Mouse (Mus musculus) inflammation-experienced regulatory T-cells, adult 6 months (primary cell): ENCODE results near the gene Zfp26. TPM values are rescaled to one million over a fixed set of nuclear protein-coding genes. Genes with fewer than 3 reads are reported as not detected.
A peak's percentile ranks its signal among the peaks of the same experiment; 100 is the strongest.

ENCODE experiments used
- ATAC-seq: one replicate; pipeline ENCODE4 v1.8.0; 2017
- polyA plus RNA-seq, 3 experiments: library from polyadenylated mRNA; unstranded; fragments of 100-300 nt; shearing (Covaris generic); gene quantifications; one replicate each; pipeline ENCODE4 v1.2.1; 2017

Zfp26 gene
- 10 to 100 TPM; 18.3 to 24.2 (median 21.8) TPM for polyA plus RNA-seq

GRCm38 (mm10) chr9:20459377-20460317, at the start of gene Zfp26:
Gene Zfp26, minus strand, starts transcription at chr9:20460162.
- peak; percentile 89 for ATAC-seq

DNA sequence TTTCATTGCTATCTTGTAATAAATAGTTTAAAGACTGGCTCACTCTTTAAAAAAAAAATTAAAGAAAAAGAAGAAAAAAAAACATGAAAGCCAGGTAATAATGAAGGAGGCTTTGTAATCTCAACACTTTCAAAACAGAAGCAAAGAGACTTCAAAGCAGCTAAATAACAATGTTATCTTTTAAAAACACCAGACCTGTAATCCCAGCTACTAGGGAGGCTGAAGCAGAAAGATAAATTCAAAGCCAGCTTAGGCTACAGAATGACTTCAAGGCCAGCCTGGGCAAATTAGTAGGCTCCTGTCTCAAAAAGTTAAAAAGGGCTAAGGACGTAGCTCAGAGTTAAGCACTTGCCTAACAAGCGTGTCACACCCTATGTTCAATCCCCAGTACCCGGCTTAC, 49.7 kb upstream of the Zfp26 start:
- no peak for ATAC-seq

DNA sequence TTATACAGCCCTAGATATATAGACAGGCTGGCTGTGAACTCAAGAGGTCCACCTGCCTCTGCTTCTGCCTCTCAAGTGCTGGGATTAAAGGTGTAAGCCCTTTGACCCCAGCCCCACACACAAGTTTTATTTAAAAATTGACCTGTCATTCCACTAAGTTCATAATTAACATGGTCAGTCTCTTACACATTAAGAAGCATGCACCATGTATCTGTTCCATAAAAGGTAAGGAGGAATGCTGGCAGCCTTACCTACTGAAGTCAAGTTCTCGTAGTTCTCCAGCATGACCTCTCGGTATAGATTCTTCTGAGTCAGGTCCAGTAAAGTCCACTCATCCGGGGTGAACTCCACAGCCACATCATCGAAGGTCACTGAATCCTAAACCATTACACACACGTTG, 44.8 kb upstream of the Zfp26 start:
- ATAC-seq = no peak

GRCm38 (mm10) chr9:20493281-20493680, 33.3 kb upstream of the Zfp26 start:
- peak; percentile 1 for ATAC-seq

GRCm38 (mm10) chr9:20492527-20493233, 32.7 kb upstream of the Zfp26 start, which contains the start of gene Zfp426:
Gene Zfp426, minus strand, starts transcription at chr9:20492746.
- ATAC-seq = peak; percentile 97

DNA sequence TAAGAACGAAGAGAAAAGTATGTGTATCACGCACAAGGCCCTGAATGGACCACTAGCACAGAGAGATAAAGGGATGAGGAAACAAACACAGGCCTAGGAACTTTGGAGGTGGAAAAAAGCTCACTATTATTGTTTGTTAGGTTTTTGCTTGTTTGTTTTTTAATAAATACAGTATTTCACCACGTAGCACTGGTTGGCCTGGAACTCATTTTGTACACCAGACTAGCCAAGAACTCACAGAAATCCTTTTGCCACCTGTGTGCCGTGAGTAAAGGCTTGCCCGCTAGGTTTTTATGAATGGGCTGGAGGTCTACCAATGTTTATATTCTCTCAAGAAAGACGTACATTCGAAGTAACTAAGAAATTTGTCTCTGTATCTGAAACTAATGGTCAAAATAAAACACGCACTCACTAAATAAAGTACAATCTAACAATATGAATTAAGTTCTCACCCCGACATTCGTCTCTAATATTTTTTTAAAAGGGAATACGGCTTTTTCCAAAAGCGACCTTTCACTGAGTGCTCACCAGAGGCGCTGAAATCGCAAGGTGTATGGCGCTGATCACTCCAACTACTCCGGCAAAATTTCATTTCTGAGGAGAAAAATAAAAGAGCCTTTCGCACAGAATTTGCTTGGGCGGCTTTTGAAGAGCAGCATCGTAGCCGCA, 32.0 kb upstream of the Zfp26 start:
- ATAC-seq = no peak

DNA sequence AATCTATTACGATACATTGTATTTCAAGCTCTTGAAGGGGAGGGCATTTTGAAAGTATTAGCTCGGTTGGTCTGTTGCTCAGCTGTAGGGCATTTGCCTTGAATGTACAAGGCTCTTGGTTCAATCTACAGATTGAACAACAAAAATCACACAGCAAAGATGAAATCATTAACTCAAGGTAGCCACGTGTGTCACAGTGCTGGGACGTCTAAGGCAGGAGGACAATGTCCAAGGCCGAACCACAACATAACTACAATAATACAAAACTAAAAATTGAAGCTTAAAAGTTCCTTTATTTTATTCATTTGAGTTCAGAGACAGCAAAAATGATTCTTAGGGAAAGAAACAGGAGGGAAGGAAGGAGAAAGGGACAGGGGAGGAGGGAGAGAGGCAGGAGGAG, 29.6 kb upstream of the Zfp26 start:
- no peak for ATAC-seq

DNA sequence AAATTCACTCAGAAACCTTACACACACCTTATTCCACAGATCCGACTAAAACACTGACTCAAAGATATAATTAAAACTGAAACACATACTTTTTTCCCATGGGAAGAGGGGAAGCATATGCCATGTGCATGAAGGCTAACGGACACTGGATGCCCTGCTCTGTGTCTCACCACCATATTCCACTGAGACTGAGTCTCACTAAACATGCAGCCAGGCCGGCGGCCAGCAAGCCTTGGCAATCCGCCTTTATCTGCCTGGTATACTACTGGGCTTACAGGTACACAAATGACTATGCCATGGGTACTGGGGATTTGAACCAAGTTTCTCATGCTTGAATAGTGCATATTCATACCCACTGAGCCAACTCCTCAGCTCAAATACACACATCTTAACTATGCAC, 19.4 kb upstream of the Zfp26 start:
- no peak for ATAC-seq

DNA sequence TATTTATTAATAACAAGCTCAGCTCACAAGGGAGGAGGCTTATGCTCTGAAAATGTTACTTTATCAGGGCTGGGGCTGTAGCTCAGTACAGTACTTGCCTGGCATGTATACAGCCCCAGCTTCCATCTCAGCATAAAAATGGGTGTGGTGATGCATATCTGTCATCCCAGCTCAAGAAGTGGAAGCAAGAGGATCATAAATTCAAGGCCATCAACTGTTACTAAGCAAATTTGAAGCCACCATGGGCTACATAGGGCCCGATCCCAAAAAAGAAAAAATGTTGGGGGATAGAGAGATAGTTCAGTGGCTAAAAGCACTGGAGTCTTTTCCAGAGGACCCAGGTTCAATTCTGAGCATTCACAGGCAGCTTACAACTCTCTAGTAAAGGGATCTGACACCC, 16.7 kb upstream of the Zfp26 start:
- no peak for ATAC-seq

- peak; percentile 70 for ATAC-seq
Observed at GRCm38 (mm10) chr9:20466761-20467442, 6.9 kb upstream of the Zfp26 start.

- no peak for ATAC-seq
Observed at GRCm38 (mm10) chr9:20453647-20454046, 6.3 kb downstream of the Zfp26 start.

DNA sequence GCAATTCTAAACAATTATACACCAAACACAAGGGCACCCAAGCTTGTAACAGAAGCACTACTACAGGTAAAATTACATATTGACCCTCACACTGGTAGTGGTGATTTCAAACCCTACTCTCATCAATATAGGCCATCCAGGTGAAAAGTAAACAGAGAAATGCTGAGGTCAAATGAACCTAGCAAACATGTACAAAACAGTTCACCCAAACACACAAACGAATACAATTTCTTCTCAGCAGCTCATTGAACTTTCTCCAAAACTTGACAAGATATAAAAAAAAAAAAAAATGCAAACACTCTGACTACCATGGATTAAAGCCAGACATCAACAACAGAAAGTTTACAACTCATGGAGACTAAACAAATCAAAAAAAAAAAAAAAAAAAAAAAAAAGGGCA, 8.5 kb downstream of the Zfp26 start:
- ATAC-seq = no peak

DNA sequence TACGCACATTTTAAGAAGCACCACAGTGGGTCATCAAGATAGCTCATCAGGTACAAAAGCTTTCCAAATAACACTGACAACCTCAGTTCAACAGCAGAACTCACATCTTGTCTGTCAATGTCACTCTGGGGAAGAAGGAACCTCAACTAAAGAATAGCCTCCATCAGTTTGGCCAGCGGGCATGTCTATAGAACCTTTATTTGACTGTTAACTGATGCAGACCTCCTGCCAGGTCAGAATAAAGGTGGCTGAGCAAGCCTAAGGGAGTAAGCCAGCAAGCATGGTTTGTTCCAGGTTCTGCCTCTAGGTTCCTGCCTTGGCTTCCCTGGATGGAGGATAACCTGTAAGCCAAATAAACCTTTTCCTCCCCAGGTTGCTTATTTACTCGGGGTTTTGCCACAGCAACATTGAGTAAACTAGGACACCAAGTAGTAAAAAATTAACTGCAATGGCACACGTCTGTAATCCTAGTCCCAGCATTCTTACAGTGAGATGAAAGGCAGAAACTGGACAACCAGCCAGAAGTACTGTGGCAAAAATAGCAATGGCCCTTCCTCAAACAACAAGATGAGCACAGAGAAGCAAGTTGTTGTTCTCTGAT, 16.7 kb downstream of the Zfp26 start:
- no peak for ATAC-seq

DNA sequence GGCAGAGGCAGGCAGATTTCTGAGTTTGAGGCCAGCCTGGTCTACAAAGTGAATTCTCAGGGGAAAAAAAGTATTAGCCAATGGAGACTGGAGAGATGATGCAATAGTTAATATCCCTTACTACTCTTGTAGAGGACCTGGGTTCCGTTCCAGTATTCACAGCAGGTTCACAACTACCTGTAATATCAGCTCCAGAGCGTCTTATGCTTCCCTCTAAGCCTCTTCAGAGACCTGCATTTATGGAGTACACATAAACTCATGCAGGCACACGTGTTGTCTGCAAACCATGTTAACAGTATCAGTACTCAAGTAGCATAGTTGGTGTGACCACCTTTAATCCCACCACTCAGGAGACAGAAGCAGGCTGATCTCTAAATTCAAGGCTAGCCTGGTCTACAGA, 30.0 kb downstream of the Zfp26 start:
- no peak for ATAC-seq

DNA sequence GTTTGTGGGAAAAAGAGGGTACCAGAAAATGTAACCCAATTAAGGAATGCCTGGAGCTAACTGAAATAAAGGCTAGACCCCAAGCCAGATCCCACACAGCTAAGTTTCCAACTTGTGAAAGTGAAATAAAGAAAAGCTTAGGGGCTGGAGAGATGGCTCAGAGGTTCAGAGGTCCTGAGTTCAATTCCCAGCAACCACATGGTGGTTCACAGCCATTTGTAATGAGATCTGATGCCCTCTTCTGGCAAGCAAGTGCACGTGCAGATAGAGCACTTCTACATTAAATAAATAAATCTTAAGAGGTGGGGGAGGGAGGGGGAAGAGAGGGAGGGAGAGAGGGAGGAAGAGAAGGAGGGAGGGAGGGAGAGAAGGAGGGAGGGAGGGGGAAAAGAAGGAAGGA, 48.5 kb downstream of the Zfp26 start:
- no peak for ATAC-seq

GRCm38 (mm10) chr9:20409319-20409718, 50.6 kb downstream of the Zfp26 start:
- no peak for ATAC-seq

DNA sequence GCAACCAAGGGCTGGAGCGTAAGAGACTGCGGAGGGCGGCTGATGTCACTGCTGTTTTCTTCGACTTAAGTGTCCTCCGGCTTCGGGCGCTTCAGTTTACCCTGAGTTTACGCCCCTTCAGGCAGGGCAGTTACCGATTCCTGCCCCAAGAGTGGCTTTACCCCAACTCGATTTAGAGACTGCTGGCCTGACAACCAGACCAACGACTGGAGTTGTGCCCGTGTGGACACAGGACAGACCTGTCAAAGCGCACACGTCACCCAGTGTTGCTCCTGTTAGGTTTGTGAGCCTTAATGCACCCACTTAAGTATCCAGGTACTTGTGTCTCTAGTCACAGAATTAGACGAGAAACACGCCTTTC, 74.6 kb downstream of the Zfp26 start:
- peak; percentile 46 for ATAC-seq

GRCm38 (mm10) chr9:20384532-20385342, 75.2 kb downstream of the Zfp26 start, which contains the start of gene Zfp560:
Gene Zfp560, minus strand, starts transcription at chr9:20385177.
- ATAC-seq = peak; percentile 98

DNA sequence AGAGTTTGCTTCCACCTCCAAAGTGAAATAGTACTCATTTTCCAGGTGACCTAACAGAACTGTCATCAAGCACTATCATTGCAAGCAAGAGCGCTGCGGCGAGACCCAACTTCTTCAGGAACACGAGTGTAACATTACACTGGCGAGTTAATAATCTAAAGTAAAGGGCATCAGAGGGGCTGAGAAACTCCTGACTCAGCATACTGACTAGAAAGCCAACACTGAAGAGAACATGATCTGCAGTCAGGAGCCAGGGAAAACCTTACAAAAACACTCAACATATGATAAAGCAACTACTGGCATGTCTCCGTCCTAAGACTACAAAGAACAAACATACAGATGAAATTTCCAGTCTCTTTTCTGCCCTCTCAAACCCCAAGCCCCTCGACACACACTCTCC, 76.3 kb downstream of the Zfp26 start:
- no peak for ATAC-seq
